Mouse (Mus musculus) Patski (cell line): ENCODE data around the gene Csf3r. TPM values are rescaled to one million over a fixed set of nuclear protein-coding genes. Genes with fewer than 3 reads are reported as not detected.
"Not testable (repeated sequence)": the region's sequence is repeated elsewhere in the genome, so short reads cannot be mapped to it uniquely, and the experiment has no call there.

ENCODE experiments used
- ATAC-seq: fragments of 100-300 bp; one replicate; pipeline ENCODE4 v1.8.0; 2021
- CTCF ChIA-PET: fragments of 350-600 bp; sonication (Branson Sonifier 250); formaldehyde crosslinking; loops from one replicate; lab custom pipeline; 2022; ENCODE audit warnings: inconsistent platforms; lab: Charles Lee
- POLR2A ChIA-PET: fragments of 350-600 bp; sonication (Branson Sonifier 250); formaldehyde crosslinking; loops from one replicate; lab custom pipeline; 2022; ENCODE audit warnings: antibody characterized with exemption, inconsistent platforms; lab: Charles Lee
- DNase-seq: peaks from one replicate; pipeline ENCODE4 v3.0.0-alpha.2; 2011; ENCODE audit warnings: low read depth, low spot score
- H3K27me3 ChIP-seq: fragments of 371-371 bp; one replicate; pipeline ENCODE4 v1.5.1; 2021
- CTCF ChIP-seq: fragments of 100-300 bp; IDR thresholded peaks from one replicate; pipeline ENCODE4 v1.5.1; 2021
- in situ Hi-C: fragments of 300-500 bp; cut with MboI; formaldehyde crosslinking; loops from 3 replicates; pipeline ENCODE4 v1.11.1; 2018; ENCODE audit warnings: low pct_unique_long_range_greater_than_20kb, mixed read lengths
- polyA plus RNA-seq: library from polyadenylated mRNA; unstranded; gene quantifications from one replicate; pipeline ENCODE4 v1.2.3, GENCODE M21; 2021

The Csf3r gene
- polyA plus RNA-seq = not detected

DNA sequence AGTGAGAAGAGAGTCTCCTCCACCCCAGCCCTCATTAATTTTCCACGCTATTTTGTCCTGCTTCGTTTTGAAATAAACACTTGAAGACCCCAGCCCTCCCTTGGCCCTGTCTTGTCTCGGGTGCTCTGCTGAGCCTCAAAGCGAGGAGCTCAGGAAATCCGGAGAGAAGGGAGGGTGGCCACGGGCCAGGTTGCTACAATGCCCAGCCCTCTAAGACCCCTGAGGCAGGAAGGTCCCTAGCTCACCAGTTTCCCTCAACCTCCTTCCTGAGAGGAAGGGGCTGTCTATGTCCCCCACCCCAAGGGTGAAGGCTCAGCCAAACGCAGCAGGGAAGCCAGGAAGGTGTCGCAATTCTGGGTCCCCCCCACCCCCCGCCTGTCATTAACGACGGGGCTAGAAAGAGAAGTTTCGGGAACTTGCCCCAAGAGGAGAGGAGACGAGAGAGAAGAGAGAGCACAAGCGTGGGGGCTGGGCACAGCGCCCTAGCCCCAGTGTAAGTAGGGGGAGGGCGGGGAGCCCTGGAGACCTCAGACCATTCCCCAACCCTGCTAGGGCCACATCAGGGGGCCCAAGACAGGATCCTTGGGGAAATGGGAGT lies at the start of gene Csf3r:
Csf3r (plus strand) TSS at position 248 of the 598 bp plus-strand sequence.
- no peak for ATAC-seq
- CTCF ChIA-PET = no interaction called here
- no peak for DNase-seq
- no peak for TF ChIP-seq CTCF
- in situ Hi-C loops = no loop called here
- H3K27me3 ChIP-seq = peaks cover 14% of the 10 kb centered on the region
- POLR2A ChIA-PET = no interaction called here

DNA sequence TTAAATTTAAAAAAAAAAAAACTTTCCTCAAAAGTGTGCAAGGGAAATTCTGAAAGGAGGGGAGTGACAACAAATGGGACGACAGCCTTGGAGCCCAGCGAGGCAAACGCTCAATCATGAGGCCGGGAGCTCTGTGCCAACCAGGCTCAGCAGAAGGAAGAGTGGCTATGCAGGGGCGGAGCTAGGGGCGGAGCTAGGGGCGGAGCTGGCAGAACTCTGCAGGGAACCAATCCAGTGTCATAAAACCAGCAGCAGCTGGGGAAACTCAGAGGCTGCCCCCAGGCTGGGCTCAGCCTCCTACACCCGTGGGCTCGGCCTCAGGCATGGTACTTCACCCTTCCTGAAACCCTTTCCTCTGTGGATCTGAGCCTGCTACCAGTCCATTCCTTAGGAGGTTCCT lies 46.6 kb upstream of the Csf3r start:
- DNase-seq = no peak
- in situ Hi-C loops = no loop called here
- CTCF ChIA-PET = no interaction called here
- POLR2A ChIA-PET = interaction anchor here (0.6 kb wide), 1 partner anchor 1135 kb away, joined by 4 read pairs; no protein-coding TSS in a partner anchor
- TF ChIP-seq CTCF = no peak
- no peak for ATAC-seq
- peaks cover 4% of the 10 kb centered on the region for H3K27me3 ChIP-seq

DNA sequence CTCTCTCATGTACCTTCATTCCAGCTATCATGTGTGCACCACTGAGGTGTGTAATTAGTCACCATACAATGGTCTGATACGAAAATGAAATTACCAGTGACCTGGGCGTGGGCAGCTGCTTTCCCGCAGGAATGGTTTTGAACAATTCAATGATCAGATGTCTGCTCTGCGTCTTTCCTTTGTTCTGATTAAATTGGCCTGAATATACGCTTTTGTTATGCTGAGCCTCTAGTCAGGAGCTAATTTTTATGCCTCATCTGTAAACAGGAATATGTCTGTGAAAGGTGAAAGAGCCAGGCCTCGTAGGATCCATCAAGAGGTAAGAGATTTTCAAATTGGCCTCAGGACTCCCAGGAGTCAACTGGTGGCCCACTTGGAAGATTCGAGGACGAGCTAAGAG lies 41.1 kb upstream of the Csf3r start:
- no peak for TF ChIP-seq CTCF
- H3K27me3 ChIP-seq = peaks cover 8% of the 10 kb centered on the region
- in situ Hi-C loops = no loop called here
- no peak for ATAC-seq
- CTCF ChIA-PET = no interaction called here
- POLR2A ChIA-PET = no interaction called here
- DNase-seq = no peak

DNA sequence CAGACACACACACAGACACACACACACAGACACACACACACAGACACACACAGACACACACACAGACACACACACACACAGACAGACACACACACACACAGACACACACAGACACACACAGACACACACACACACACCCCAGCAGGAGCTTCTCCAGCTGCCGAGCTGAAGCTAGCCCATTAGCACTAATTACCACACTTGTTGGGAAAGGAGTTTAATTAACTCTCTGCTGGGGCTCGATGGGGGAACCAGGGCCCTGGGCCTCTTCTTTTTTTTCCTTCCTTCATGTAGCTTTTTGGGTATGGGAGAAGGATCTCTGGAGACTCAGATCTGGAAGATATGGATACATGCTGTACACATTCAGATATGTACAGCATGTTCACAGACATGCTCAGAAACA lies 38.6 kb upstream of the Csf3r start:
- CTCF ChIA-PET, POLR2A ChIA-PET, DNase-seq, in situ Hi-C loops, ATAC-seq, H3K27me3 ChIP-seq: not testable (repeated sequence)

DNA sequence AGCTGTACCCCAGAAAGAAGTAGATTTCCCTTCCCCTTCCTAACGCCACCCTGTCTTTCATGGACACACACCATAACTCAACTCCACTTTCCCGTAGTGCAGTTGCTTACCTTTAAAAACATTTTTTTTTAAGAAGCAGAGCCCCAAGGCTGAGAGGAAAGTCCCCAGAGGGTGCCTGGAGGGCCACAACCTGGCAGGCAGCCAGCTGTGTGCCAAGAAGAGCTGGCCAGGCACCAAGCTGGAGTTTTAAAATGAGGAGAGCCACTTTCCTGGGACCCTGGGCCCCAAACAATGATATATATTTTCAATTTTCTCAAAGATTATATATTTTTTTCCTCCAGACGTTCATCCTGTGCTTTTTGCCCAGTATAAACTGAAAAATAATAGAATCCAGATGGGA lies 37.3 kb upstream of the Csf3r start:
- ChIA-PET POLR2A (no interaction called here), CTCF (no interaction called here)
- in situ Hi-C loops = no loop called here
- no peak for TF ChIP-seq CTCF
- H3K27me3 ChIP-seq = peaks cover 8% of the 10 kb centered on the region
- no peak for ATAC-seq
- no peak for DNase-seq

DNA sequence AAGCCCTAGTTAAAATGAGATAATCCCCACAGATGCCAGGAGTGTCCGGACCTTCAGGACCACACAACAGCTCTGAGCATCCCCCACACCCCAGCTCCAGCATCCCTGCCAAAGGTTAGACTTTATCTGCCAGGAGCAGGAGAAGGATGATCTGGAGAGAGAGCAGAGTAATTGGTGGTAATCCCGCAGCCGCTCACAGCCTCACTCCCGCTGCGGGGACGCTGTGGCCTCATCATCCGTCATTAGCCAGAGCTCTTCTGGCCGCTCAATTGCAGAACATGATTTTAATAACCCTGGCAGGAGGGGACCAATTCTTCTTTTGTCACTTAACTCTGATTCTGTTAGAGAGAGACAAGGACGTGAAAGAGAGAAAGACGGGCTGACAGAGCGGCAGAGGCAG lies 35.3 kb upstream of the Csf3r start:
- ATAC-seq = no peak
- in situ Hi-C loops = no loop called here
- CTCF ChIA-PET = interaction anchor here (1.2 kb wide), 1 partner anchor 26 kb away, joined by 3 read pairs; no protein-coding TSS in a partner anchor
- DNase-seq = no peak
- TF ChIP-seq CTCF = no peak
- no peaks in the 10 kb centered on the region for H3K27me3 ChIP-seq
- POLR2A ChIA-PET = no interaction called here

DNA sequence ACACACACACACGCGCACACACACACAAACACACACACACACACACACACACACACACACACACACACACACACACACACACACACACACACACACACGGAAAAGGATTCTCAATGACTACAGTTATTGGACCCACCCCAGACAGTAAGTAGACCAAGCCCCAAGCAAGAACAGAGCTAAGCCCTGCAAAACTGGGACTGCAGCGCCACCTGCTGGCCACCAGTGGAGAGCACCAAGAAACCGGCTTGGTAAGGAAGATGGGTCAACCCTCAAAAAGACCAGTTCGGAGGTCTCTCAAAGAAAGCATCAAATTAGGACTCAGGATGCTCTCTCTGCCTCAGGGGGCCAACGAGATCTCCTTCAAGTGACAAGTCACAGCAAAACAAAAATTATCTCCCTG lies 34.2 kb upstream of the Csf3r start:
- POLR2A ChIA-PET = interaction anchor here (0.6 kb wide), 1 partner anchor 475 kb away, joined by 3 read pairs; no protein-coding TSS in a partner anchor
- CTCF ChIA-PET = interaction anchor here (1.6 kb wide), 1 partner anchor 10 kb away, joined by 6 read pairs; no protein-coding TSS in a partner anchor
- H3K27me3 ChIP-seq = no peaks in the 10 kb centered on the region
- no peak for ATAC-seq
- peak; percentile 87 for TF ChIP-seq CTCF
- no peak for DNase-seq
- in situ Hi-C loops = no loop called here

DNA sequence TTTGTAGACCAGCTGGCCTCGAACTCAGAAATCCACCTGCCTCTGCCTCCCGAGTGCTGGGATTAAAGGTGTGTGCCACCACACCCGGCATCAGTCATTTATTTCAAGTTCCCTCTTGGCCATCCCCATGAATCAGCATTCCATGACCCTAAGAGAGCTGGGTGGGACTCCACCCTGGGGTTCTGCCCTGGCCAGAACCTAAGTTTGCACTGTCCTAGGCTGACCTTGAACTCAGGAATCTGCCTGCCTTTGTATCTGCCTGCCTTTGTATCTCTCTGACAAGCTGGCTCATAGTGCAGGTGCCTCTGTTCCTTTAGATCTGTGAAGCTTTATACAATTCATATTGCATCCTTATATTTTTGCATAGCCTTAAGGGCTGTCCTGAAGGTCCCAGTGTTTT lies 32.1 kb upstream of the Csf3r start:
- in situ Hi-C loops = no loop called here
- ChIA-PET CTCF (no interaction called here), POLR2A (no interaction called here)
- DNase-seq (no peak), ATAC-seq (no peak)
- TF ChIP-seq CTCF = no peak
- H3K27me3 ChIP-seq = no peaks in the 10 kb centered on the region

DNA sequence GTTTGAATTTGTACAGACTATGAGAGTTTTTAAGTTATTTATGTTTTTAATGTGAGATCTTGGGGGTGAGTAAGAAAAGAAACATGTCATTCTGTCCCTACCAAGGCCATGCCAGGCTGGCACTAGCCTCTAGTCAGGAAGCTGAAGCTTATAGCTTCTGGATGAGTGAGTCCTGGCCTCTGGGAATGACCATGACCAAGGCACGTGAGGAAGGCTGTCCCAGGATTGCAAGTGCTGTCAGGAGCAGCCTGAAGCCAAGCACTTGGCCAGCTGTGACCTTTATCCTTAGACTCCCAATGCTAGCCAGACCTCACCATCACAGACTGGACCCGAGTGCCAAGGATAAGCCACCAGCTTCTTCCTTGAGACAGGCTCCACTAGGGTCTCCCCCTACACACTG lies 31.4 kb upstream of the Csf3r start:
- POLR2A ChIA-PET = no interaction called here
- no peaks in the 10 kb centered on the region for H3K27me3 ChIP-seq
- in situ Hi-C loops = no loop called here
- CTCF ChIA-PET = no interaction called here
- no peak for ATAC-seq
- no peak for TF ChIP-seq CTCF
- DNase-seq = no peak

DNA sequence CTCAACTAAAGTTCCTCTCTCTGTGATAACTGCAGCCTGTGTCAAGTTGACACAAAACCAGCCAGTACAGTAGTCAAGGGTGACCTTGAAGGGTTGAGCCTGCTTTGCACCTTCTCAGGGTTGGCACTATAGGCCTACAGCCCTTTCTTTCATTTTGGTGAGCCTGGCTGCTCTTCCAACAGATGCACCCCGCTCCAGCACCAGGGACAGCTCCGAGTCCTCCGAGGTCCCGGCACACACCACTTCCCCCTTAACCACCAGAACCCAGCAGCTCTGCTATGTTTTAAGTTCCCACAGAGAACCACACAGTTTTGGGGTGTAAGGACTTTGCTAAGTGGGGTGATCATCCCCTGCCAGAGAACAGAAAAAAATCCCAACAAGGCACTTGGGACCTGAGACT lies 27.8 kb upstream of the Csf3r start:
- ATAC-seq (no peak), DNase-seq (no peak)
- TF ChIP-seq CTCF = no peak
- H3K27me3 ChIP-seq = no peaks in the 10 kb centered on the region
- CTCF ChIA-PET = no interaction called here
- POLR2A ChIA-PET = no interaction called here
- in situ Hi-C loops = no loop called here

DNA sequence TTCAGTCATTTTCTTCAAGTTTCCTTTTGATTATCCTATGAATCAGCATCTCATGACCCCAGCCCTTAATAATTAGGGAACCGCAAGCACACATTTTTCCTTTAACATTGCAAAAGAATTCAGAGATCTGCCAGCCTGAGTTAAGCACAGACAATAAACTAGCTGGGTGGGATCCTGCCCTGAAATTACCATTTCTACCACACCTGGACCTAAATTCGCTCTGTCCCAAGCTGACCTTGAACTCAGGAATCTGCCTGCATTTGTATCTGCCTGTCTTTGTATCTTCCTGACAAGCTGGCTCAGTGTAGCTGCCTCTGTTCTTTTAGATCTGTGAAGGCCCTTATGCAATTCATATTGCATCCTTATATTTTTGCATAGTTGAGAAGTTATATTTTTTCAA lies 26.5 kb upstream of the Csf3r start:
- H3K27me3 ChIP-seq = no peaks in the 10 kb centered on the region
- POLR2A ChIA-PET = no interaction called here
- ATAC-seq = no peak
- no peak for TF ChIP-seq CTCF
- CTCF ChIA-PET = no interaction called here
- in situ Hi-C loops = no loop called here
- DNase-seq = no peak
